Mouse (Mus musculus) myocyte (in vitro differentiated cells): Measurements from ENCODE around the gene Slc1a2. TPM values are rescaled to one million over a fixed set of nuclear protein-coding genes. Genes with fewer than 3 reads are reported as not detected.

ENCODE experiments used
- H3K27me3 ChIP-seq: one replicate; pipeline ENCODE4 v1.6.1; 2011; ENCODE audit not compliant: control insufficient read depth, insufficient read depth, insufficient read length
- H3K36me3 ChIP-seq: one replicate; pipeline ENCODE4 v1.6.1; 2011; ENCODE audit not compliant: control insufficient read depth, insufficient read depth
- H3K4me2 ChIP-seq: one replicate; pipeline ENCODE4 v1.6.1; 2011; ENCODE audit warnings: low read depth, control low read depth
- H3K4me3 ChIP-seq: one replicate; pipeline ENCODE4 v1.5.1; 2011; ENCODE audit warnings: mild to moderate bottlenecking, control low read depth, moderate library complexity
- H3K79me2 ChIP-seq: one replicate; pipeline ENCODE4 v1.6.1; 2011; ENCODE audit not compliant: control insufficient read depth, insufficient read depth
- H3ac ChIP-seq: one replicate; pipeline ENCODE4 v1.6.1; 2011; ENCODE audit not compliant: control insufficient read depth, insufficient read length
- CEBPB ChIP-seq: IDR thresholded peaks from 2 replicates; pipeline ENCODE4 v1.6.1; 2011; ENCODE audit warnings: mild to moderate bottlenecking, moderate library complexity; ENCODE audit not compliant: poor library complexity, insufficient read depth, severe bottlenecking
- E2F4 ChIP-seq: IDR thresholded peaks from one replicate; pipeline ENCODE4 v1.6.1; 2011; ENCODE audit warnings: mild to moderate bottlenecking, control low read depth, moderate library complexity; ENCODE audit not compliant: insufficient read depth
- MAX ChIP-seq: IDR thresholded peaks from one replicate; pipeline ENCODE4 v1.6.1; 2011; ENCODE audit warnings: low read depth, mild to moderate bottlenecking, control low read depth
- MYOD1 ChIP-seq, 3 experiments: IDR thresholded peaks; one replicate each; pipeline ENCODE4 v1.6.1; 2011; ENCODE audit warnings: control low read depth in 2 of 3, low read depth in 2 of 3, mild to moderate bottlenecking in 2 of 3, moderate library complexity in 1 of 3; ENCODE audit not compliant: insufficient read length in 2 of 3, control insufficient read depth in 1 of 3
- MYOG ChIP-seq, 3 experiments: IDR thresholded peaks; one replicate each; pipeline ENCODE4 v1.6.1; 2011; ENCODE audit warnings: control low read depth in 2 of 3, low read depth in 2 of 3, mild to moderate bottlenecking in 2 of 3; ENCODE audit not compliant: insufficient read length in 2 of 3, control insufficient read depth in 1 of 3, insufficient read depth in 1 of 3
- POLR2A ChIP-seq: IDR thresholded peaks from one replicate; pipeline ENCODE4 v1.6.1; 2011; ENCODE audit warnings: low read depth, mild to moderate bottlenecking, control low read depth, moderate library complexity; ENCODE audit not compliant: insufficient read length
- POLR2AphosphoS2 ChIP-seq: IDR thresholded peaks from one replicate; pipeline ENCODE4 v1.6.1; 2011; ENCODE audit warnings: low read depth, control low read depth; ENCODE audit not compliant: insufficient read length
- REST ChIP-seq: IDR thresholded peaks from one replicate; pipeline ENCODE4 v1.6.1; 2011; ENCODE audit warnings: mild to moderate bottlenecking, control low read depth, moderate library complexity; ENCODE audit not compliant: insufficient read depth, insufficient read length
- SRF ChIP-seq: IDR thresholded peaks from one replicate; pipeline ENCODE4 v1.6.1; 2011; ENCODE audit warnings: low read depth; ENCODE audit not compliant: control insufficient read depth, insufficient read length
- TCF12 ChIP-seq: IDR thresholded peaks from one replicate; pipeline ENCODE4 v1.6.1; 2011; ENCODE audit warnings: mild to moderate bottlenecking, control low read depth; ENCODE audit not compliant: poor library complexity, insufficient read depth, severe bottlenecking
- TCF3 ChIP-seq: IDR thresholded peaks from one replicate; pipeline ENCODE4 v1.6.1; 2011; ENCODE audit warnings: low read depth, control low read depth; ENCODE audit not compliant: insufficient read length
- USF1 ChIP-seq: IDR thresholded peaks from one replicate; pipeline ENCODE4 v1.6.1; 2011; ENCODE audit warnings: low read depth, mild to moderate bottlenecking, control low read depth, moderate library complexity
- polyA plus RNA-seq: library from polyadenylated mRNA; unstranded; fragments of >200 nt; fragmentation: generic; extraction: Trizol; gene quantifications from one replicate; pipeline ENCODE4 v1.2.1, GENCODE M21; 2012; ENCODE audit warnings: missing spikeins

Gene Slc1a2
- polyA plus RNA-seq, 1 experiment, result 0.02 TPM

- peaks cover 12% of the 10 kb centered on the region for H3K27me3 ChIP-seq
- TF ChIP-seq POLR2A, result no peak
- no peak for TF ChIP-seq MYOG (IDR thresholded peaks at IDR 0.05; ENCODE audit: control insufficient read depth in 1 of 3, insufficient read depth in 1 of 3, insufficient read length in 2 of 3, low read depth in 2 of 3)
- no peak for TF ChIP-seq POLR2AphosphoS2
- TF ChIP-seq USF1, result no peak
- no peak for TF ChIP-seq MAX
- TF ChIP-seq REST, result no peak
- no peak for TF ChIP-seq TCF12
- TF ChIP-seq MYOD1 (IDR thresholded peaks at IDR 0.05; ENCODE audit: control insufficient read depth in 1 of 3, insufficient read length in 2 of 3, low read depth in 2 of 3), result no peak
- no peak for TF ChIP-seq CEBPB
- no peak for TF ChIP-seq SRF
- TF ChIP-seq TCF3, result no peak
- no peak for TF ChIP-seq E2F4
- H3K4me3 ChIP-seq, result no peak overlapping the region
- no peaks in the 10 kb centered on the region for H3K36me3 ChIP-seq
- no peaks in the 10 kb centered on the region for H3K79me2 ChIP-seq
- H3ac ChIP-seq, result no peak overlapping the region
- H3K4me2 ChIP-seq, result no peak overlapping the region
These were observed 35.5 kb upstream of the Slc1a2 start for GRCm38 (mm10) chr2:102622943-102623342.

DNA sequence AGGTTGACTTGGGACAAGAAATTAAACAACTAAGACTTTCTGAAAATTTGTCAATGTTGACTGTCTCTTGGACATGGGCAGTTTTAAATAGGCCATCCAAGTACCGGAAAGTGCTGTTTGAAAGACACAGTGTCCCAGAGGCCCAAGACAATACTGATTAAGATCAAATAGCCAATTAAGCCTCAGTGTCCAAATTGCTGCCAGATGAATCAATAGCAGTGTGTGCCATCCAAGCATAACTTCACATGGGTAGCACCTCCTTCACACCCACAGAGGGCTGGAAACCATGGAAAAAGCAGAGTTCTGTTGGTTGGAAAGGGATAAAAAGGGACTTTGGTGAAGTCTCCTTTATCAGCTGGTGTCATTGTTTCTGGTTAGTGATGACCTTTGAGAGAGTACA is 33.9 kb upstream of the Slc1a2 start:
- no peak overlapping the region for H3K4me2 ChIP-seq

DNA sequence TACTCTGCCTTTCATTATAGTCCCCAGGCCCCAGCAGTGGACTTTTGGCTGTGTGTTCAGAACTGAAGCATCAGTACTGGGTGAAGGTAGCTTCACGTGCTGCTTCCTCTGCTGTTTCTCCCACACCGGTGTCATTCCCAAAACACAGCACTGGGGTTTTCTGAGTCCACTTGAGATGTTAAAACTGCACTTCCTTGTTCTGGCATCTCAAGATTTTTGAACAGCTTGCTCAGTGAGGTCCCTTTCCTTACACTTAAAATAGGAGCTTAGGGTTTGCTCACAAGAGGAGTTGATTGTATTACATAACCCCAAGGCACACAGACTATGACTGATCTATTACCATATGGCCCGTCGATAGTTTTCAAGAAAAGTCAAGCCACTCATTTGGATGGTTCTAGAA is 26.1 kb upstream of the Slc1a2 start:
- Histone ChIP-seq H3K36me3 (no peaks in the 10 kb centered on the region), H3K79me2 (no peaks in the 10 kb centered on the region), H3K4me2 (no peak overlapping the region), H3K4me3 (no peak overlapping the region), H3ac (no peak overlapping the region), H3K27me3 (peaks cover 30% of the 10 kb centered on the region)
- no peak for TF ChIP-seq CEBPB
- TF ChIP-seq E2F4, result no peak
- TF ChIP-seq MYOD1 (IDR thresholded peaks at IDR 0.05; ENCODE audit: control insufficient read depth in 1 of 3, insufficient read length in 2 of 3, low read depth in 2 of 3), result no peak
- no peak for TF ChIP-seq MYOG (IDR thresholded peaks at IDR 0.05; ENCODE audit: control insufficient read depth in 1 of 3, insufficient read depth in 1 of 3, insufficient read length in 2 of 3, low read depth in 2 of 3)
- no peak for TF ChIP-seq MAX
- TF ChIP-seq REST, result no peak
- TF ChIP-seq TCF3, result no peak
- TF ChIP-seq SRF, result no peak
- no peak for TF ChIP-seq TCF12

More for the DNA sequence above, 33.9 kb upstream of the Slc1a2 start:
- Histone ChIP-seq H3K36me3 (no peaks in the 10 kb centered on the region), H3K79me2 (no peaks in the 10 kb centered on the region), H3K4me3 (no peak overlapping the region), H3K27me3 (peaks cover 19% of the 10 kb centered on the region), H3ac (no peak overlapping the region)
- no peak for TF ChIP-seq MYOD1 (IDR thresholded peaks at IDR 0.05; ENCODE audit: control insufficient read depth in 1 of 3, insufficient read length in 2 of 3, low read depth in 2 of 3)

- Histone ChIP-seq H3K27me3 (peaks cover 35% of the 10 kb centered on the region), H3K36me3 (no peaks in the 10 kb centered on the region), H3K79me2 (no peaks in the 10 kb centered on the region), H3K4me3 (no peak overlapping the region), H3ac (no peak overlapping the region), H3K4me2 (no peak overlapping the region)
- TF ChIP-seq MYOG (IDR thresholded peaks at IDR 0.05; ENCODE audit: control insufficient read depth in 1 of 3, insufficient read depth in 1 of 3, insufficient read length in 2 of 3, low read depth in 2 of 3) (no peak), POLR2A (no peak), REST (no peak), USF1 (no peak), POLR2AphosphoS2 (no peak), TCF3 (no peak), CEBPB (no peak), MYOD1 (IDR thresholded peaks at IDR 0.05; ENCODE audit: control insufficient read depth in 1 of 3, insufficient read length in 2 of 3, low read depth in 2 of 3) (no peak), MAX (no peak), SRF (no peak), TCF12 (no peak), E2F4 (no peak)
These were observed 24.4 kb upstream of the Slc1a2 start for GRCm38 (mm10) chr2:102634010-102634409.

GRCm38 (mm10) chr2:102635523-102636060 is 22.9 kb upstream of the Slc1a2 start:
- Histone ChIP-seq H3K27me3 (peaks cover 30% of the 10 kb centered on the region), H3K4me2 (no peak overlapping the region), H3ac (no peak overlapping the region), H3K4me3 (no peak overlapping the region), H3K36me3 (no peaks in the 10 kb centered on the region), H3K79me2 (no peaks in the 10 kb centered on the region)
- TF ChIP-seq MYOG (IDR thresholded peaks at IDR 0.05; ENCODE audit: control insufficient read depth in 1 of 3, insufficient read depth in 1 of 3, insufficient read length in 2 of 3, low read depth in 2 of 3) (no peak), TCF12 (no peak), E2F4 (no peak), POLR2A (no peak), SRF (no peak), MAX (no peak), MYOD1 (IDR thresholded peaks at IDR 0.05; ENCODE audit: control insufficient read depth in 1 of 3, insufficient read length in 2 of 3, low read depth in 2 of 3) (no peak), POLR2AphosphoS2 (no peak), USF1 (no peak), REST (no peak), CEBPB (no peak), TCF3 (no peak)
